Mouse (Mus musculus): ENCODE results near the gene Gm10053. TPM values are rescaled to one million over a fixed set of nuclear protein-coding genes. Genes with fewer than 3 reads are reported as not detected.
A peak's percentile ranks its signal among the peaks of the same experiment; 100 is the strongest.

The Gm10053 gene
- total and polyA plus RNA-seq, 2 experiments from 2014 or later: 390 to 1,580 TPM

DNA sequence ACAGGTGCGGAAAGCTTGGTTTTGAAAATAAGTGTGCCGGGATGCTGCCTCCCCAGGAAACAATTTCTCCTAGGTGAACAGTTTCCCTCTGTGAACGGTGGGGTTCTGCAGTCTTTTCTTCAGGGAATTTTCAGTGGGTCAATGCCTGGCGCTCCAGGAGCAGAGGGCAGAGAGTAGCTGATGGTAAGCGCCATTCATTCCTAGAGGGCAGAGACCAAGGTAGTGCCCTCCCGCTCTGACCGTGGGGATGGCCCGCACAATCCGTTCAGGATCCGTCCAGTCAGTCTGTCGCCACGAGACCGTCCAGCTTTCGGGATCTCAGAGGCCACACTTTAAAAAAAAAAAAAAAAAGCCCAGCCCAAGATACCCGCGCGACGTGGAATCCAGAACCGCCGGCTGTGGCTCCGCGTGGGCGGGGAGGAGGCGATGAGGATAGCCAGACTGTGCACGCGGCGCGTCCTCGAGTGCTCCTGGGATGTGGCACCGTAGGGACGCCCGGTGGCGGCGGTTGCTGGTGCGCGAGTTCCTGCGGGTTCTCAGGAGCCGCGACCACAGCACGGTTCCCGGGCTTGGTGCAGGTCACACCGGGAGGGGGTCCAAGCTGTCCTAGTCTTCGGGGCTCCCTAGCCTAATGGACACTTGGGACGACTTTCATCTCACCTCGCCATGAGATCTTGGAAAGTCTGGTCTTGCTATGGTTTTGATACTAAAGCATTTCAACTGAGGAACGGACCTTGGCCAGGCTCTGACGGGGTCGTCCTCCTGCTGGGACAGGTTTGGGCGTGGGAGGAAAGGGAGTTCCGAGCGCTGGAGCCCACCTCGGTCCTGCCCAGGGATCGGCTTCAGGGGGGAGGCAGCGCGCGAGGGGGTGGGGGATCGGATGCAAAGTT, 21.8 kb downstream of the Gm10053 start:
- no peaks in the 10 kb centered on the region for H3K9me3 ChIP-seq (replicated peaks; ENCODE audit: control insufficient read depth, low read length)
- no peak overlapping the region for H3K9ac ChIP-seq (replicated peaks; ENCODE audit: low read depth, low read length)
- no peak for TF ChIP-seq CTCF (IDR thresholded peaks at IDR 0.05; ENCODE audit: low read depth)
- no peak for TF ChIP-seq EP300 (IDR thresholded peaks at IDR 0.05; ENCODE audit: low read depth)
- no peaks in the 10 kb centered on the region for H3K36me3 ChIP-seq (replicated peaks; ENCODE audit: control insufficient read depth, insufficient read depth, low read length)
- peaks cover 73% of the 10 kb centered on the region for H3K27me3 ChIP-seq (ENCODE audit: control insufficient read depth, insufficient read depth, low read length)
- ATAC-seq (ENCODE audit: insufficient read depth, low read depth) (no peak), DNase-seq (ENCODE audit: low spot score) (no peak)
- H3K27ac ChIP-seq (ENCODE audit: low read depth): no peak overlapping the region
- H3K4me3 ChIP-seq (ENCODE audit: low read depth, low read length): peak overlapping the region; percentile 32
- H3K4me1 ChIP-seq (ENCODE audit: control insufficient read depth, insufficient read depth): no peaks in the 10 kb centered on the region
- H3K4me2 ChIP-seq (ENCODE audit: low read depth, low read length): peak overlapping the region; percentile 24
- WGBS: 4% methylated on average over 57 of the region's 57 CpGs

DNA sequence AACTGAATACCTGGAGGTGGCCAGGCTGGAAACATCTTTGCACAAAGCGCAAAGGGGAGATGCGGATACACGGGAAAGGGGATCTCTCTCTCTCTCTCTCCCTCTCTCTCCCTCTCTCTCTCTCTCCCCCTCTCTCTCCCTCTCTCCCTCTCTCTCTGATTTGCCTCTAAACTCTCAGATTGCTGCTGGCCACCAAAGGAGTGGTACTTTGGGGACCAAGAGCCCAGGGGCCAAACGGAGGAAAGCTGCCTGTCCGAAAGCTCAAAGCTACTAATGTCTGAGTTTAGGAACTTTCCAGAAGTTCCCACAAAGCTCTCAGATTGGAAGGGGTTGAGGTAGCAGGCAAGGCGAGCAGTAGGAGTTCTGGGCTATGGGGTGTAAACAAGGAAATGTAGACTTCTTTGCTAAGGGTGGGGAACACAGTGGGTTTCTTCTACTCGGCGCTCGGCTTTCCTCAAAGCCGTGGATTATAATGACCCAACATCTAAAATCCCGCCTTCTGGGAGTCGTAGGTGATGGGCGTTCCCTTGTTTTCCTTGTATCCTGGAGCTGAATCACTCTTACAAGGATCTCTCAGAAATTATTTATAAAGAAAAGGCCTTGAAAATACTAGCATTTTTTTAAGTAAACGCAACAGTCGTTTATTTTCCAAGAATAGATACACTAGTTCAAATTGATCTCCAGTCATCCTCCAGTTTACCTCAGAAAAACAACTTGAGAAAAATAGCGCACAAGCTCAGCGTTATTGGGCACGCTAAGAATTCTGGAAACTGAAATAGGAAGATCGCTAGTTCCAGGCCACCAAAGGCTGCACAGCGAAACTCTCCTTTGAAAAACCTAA, 22.6 kb downstream of the Gm10053 start:
- DNase-seq (ENCODE audit: low spot score) (no peak), ATAC-seq (ENCODE audit: insufficient read depth, low read depth) (no peak)
- no peaks in the 10 kb centered on the region for H3K36me3 ChIP-seq (replicated peaks; ENCODE audit: control insufficient read depth, insufficient read depth, low read length)
- H3K27me3 ChIP-seq (ENCODE audit: control insufficient read depth, insufficient read depth, low read length): peaks cover 79% of the 10 kb centered on the region
- H3K9ac ChIP-seq (replicated peaks; ENCODE audit: low read depth, low read length): no peak overlapping the region
- peak overlapping the region; percentile 32; the same call in 1 of the 2 replicates for H3K4me3 ChIP-seq (ENCODE audit: low read depth, low read length)
- TF ChIP-seq CTCF (IDR thresholded peaks at IDR 0.05; ENCODE audit: low read depth) (no peak), EP300 (IDR thresholded peaks at IDR 0.05; ENCODE audit: low read depth) (no peak)
- no peak overlapping the region for H3K27ac ChIP-seq (ENCODE audit: low read depth)
- H3K4me2 ChIP-seq (ENCODE audit: low read depth, low read length): peak overlapping the region; percentile 24; the same call in 1 of the 2 replicates
- WGBS: 6% methylated on average over 20 of the region's 20 CpGs
- no peaks in the 10 kb centered on the region for H3K9me3 ChIP-seq (replicated peaks; ENCODE audit: control insufficient read depth, low read length)
- no peaks in the 10 kb centered on the region for H3K4me1 ChIP-seq (ENCODE audit: control insufficient read depth, insufficient read depth)

DNA sequence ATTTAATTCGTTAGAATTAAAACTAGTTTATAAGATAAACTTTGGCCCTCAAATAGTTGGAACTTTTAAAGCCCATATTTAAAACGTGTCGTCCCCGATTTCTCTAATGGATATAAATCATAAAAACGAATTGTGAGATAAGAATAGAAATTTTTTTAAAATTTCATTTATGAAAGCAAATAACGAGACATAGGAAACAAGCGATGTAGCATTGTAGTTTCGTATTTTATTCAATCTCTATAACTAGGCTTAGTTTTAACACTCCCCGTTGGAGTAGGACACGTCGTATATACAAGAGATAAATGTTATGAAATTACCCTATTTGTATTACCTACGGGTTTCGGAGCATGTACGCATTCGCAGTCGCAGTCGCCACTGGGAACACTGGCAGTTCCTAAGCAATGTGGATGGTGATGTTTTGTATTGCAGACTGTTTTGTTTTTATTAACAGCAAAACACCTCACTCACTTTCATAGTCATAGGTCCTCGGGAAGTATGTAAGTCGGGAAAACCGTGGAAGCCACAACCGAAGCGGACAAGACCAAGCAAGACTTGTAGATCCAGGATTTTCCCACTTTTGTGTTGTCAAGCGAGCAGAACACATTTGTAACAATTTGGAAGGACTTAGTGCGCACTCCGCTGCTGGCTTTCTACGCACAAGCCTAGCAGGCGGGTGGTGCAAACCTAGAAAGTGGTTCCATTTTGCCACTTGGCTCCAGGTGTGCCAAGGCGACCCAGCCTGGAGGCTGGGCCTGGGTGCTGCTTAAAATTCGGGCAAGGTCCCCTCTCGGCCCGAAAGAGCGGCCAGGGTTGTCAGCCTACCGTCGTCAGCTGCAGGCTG, 23.5 kb downstream of the Gm10053 start:
- peak; percentile 17 for DNase-seq (ENCODE audit: low spot score)
- H3K9ac ChIP-seq (replicated peaks; ENCODE audit: low read depth, low read length): no peak overlapping the region
- TF ChIP-seq CTCF (IDR thresholded peaks at IDR 0.05; ENCODE audit: low read depth) (no peak), EP300 (IDR thresholded peaks at IDR 0.05; ENCODE audit: low read depth) (no peak)
- H3K36me3 ChIP-seq (replicated peaks; ENCODE audit: control insufficient read depth, insufficient read depth, low read length): no peaks in the 10 kb centered on the region
- H3K9me3 ChIP-seq (replicated peaks; ENCODE audit: control insufficient read depth, low read length): no peaks in the 10 kb centered on the region
- 4% methylated on average over 34 of the region's 34 CpGs for WGBS
- ATAC-seq (ENCODE audit: insufficient read depth, low read depth): no peak
- peak overlapping the region; percentile 39 for H3K4me3 ChIP-seq (ENCODE audit: low read depth, low read length)
- H3K27ac ChIP-seq (ENCODE audit: low read depth): no peak overlapping the region
- H3K4me1 ChIP-seq (ENCODE audit: control insufficient read depth, insufficient read depth): no peaks in the 10 kb centered on the region
- peak overlapping the region; percentile 52 for H3K4me2 ChIP-seq (ENCODE audit: low read depth, low read length)
- peaks cover 86% of the 10 kb centered on the region for H3K27me3 ChIP-seq (ENCODE audit: control insufficient read depth, insufficient read depth, low read length)

GRCm38 (mm10) chr19:24899578-24900544, 24.4 kb downstream of the Gm10053 start:
- ATAC-seq (ENCODE audit: insufficient read depth, low read depth) (peak; percentile 11; the same call in 1 of the 2 replicates), DNase-seq (ENCODE audit: low spot score) (no peak)
- Histone ChIP-seq H3K9me3 (replicated peaks; ENCODE audit: control insufficient read depth, low read length) (no peaks in the 10 kb centered on the region), H3K4me1 (ENCODE audit: control insufficient read depth, insufficient read depth) (no peaks in the 10 kb centered on the region), H3K27ac (ENCODE audit: low read depth) (no peak overlapping the region), H3K4me2 (ENCODE audit: low read depth, low read length) (peak overlapping the region; percentile 52), H3K27me3 (ENCODE audit: control insufficient read depth, insufficient read depth, low read length) (peaks cover 91% of the 10 kb centered on the region), H3K4me3 (ENCODE audit: low read depth, low read length) (peak overlapping the region; percentile 39), H3K36me3 (replicated peaks; ENCODE audit: control insufficient read depth, insufficient read depth, low read length) (no peaks in the 10 kb centered on the region), H3K9ac (replicated peaks; ENCODE audit: low read depth, low read length) (no peak overlapping the region)
- WGBS: under 1% methylated on average over 79 of the region's 84 CpGs
- TF ChIP-seq CTCF (IDR thresholded peaks at IDR 0.05; ENCODE audit: low read depth) (no peak), EP300 (IDR thresholded peaks at IDR 0.05; ENCODE audit: low read depth) (no peak)

Measured in heart, postnatal 0 days (tissue).